Mouse (Mus musculus) ES-Bruce4 (cell line): ENCODE data around the gene Siae.

ENCODE experiments used
- CTCF ChIP-seq: IDR thresholded peaks from one replicate; pipeline ENCODE4 v1.8.1; 2011; ENCODE audit warnings: low read depth, low read length
- EP300 ChIP-seq: IDR thresholded peaks from 2 replicates; pipeline ENCODE4 v1.6.1; 2011; ENCODE audit warnings: low read depth, low read length; ENCODE audit not compliant: insufficient read depth

DNA sequence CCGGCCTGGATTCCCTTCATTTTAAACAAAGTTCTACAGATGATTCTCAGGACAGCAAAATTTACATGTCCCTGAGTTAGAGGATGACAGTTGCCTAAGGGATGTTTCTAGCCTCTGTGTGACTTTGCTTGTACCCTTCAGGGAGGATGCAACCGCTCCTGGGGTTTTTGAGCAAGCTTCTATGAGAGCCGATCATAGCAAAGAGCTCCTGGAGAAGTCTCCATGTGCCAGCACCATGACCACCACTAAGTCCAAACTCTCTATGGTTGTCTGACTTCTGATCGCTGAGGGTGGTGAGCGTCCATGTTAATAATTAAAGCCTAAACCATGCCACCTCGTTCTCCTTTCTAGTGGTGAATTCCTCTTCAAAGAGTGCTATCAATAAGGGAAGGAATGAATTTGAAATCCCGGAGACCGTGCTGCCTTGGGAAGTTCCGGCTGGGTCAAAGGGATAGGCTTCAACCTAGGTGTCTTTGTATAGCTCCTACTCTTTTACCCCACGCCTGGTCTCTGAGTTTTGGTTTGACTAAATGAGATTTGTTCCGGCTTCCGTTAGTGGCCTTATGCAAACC is 11.5 kb upstream of the Siae start:
- no peak for TF ChIP-seq EP300
- TF ChIP-seq CTCF, result no peak
